Mouse (Mus musculus) myocyte (in vitro differentiated cells): ENCODE results near the gene Scfd1. TPM values are rescaled to one million over a fixed set of nuclear protein-coding genes. Genes with fewer than 3 reads are reported as not detected.

Source experiments
- H3K27me3 ChIP-seq: one replicate; pipeline ENCODE4 v1.6.1; 2011; ENCODE audit not compliant: control insufficient read depth, insufficient read depth, insufficient read length
- H3K36me3 ChIP-seq: one replicate; pipeline ENCODE4 v1.6.1; 2011; ENCODE audit not compliant: control insufficient read depth, insufficient read depth
- H3K4me2 ChIP-seq: one replicate; pipeline ENCODE4 v1.6.1; 2011; ENCODE audit warnings: low read depth, control low read depth
- H3K4me3 ChIP-seq: one replicate; pipeline ENCODE4 v1.5.1; 2011; ENCODE audit warnings: mild to moderate bottlenecking, control low read depth, moderate library complexity
- H3K79me2 ChIP-seq: one replicate; pipeline ENCODE4 v1.6.1; 2011; ENCODE audit not compliant: control insufficient read depth, insufficient read depth
- H3ac ChIP-seq: one replicate; pipeline ENCODE4 v1.6.1; 2011; ENCODE audit not compliant: control insufficient read depth, insufficient read length
- CEBPB ChIP-seq: IDR thresholded peaks from 2 replicates; pipeline ENCODE4 v1.6.1; 2011; ENCODE audit warnings: mild to moderate bottlenecking, moderate library complexity; ENCODE audit not compliant: poor library complexity, insufficient read depth, severe bottlenecking
- E2F4 ChIP-seq: IDR thresholded peaks from one replicate; pipeline ENCODE4 v1.6.1; 2011; ENCODE audit warnings: mild to moderate bottlenecking, control low read depth, moderate library complexity; ENCODE audit not compliant: insufficient read depth
- MAX ChIP-seq: IDR thresholded peaks from one replicate; pipeline ENCODE4 v1.6.1; 2011; ENCODE audit warnings: low read depth, mild to moderate bottlenecking, control low read depth
- MYOD1 ChIP-seq, 3 experiments: IDR thresholded peaks; one replicate each; pipeline ENCODE4 v1.6.1; 2011; ENCODE audit warnings: control low read depth in 2 of 3, low read depth in 2 of 3, mild to moderate bottlenecking in 2 of 3, moderate library complexity in 1 of 3; ENCODE audit not compliant: insufficient read length in 2 of 3, control insufficient read depth in 1 of 3
- MYOG ChIP-seq, 3 experiments: IDR thresholded peaks; one replicate each; pipeline ENCODE4 v1.6.1; 2011; ENCODE audit warnings: control low read depth in 2 of 3, low read depth in 2 of 3, mild to moderate bottlenecking in 2 of 3; ENCODE audit not compliant: insufficient read length in 2 of 3, control insufficient read depth in 1 of 3, insufficient read depth in 1 of 3
- POLR2A ChIP-seq: IDR thresholded peaks from one replicate; pipeline ENCODE4 v1.6.1; 2011; ENCODE audit warnings: low read depth, mild to moderate bottlenecking, control low read depth, moderate library complexity; ENCODE audit not compliant: insufficient read length
- POLR2AphosphoS2 ChIP-seq: IDR thresholded peaks from one replicate; pipeline ENCODE4 v1.6.1; 2011; ENCODE audit warnings: low read depth, control low read depth; ENCODE audit not compliant: insufficient read length
- REST ChIP-seq: IDR thresholded peaks from one replicate; pipeline ENCODE4 v1.6.1; 2011; ENCODE audit warnings: mild to moderate bottlenecking, control low read depth, moderate library complexity; ENCODE audit not compliant: insufficient read depth, insufficient read length
- SRF ChIP-seq: IDR thresholded peaks from one replicate; pipeline ENCODE4 v1.6.1; 2011; ENCODE audit warnings: low read depth; ENCODE audit not compliant: control insufficient read depth, insufficient read length
- TCF12 ChIP-seq: IDR thresholded peaks from one replicate; pipeline ENCODE4 v1.6.1; 2011; ENCODE audit warnings: mild to moderate bottlenecking, control low read depth; ENCODE audit not compliant: poor library complexity, insufficient read depth, severe bottlenecking
- TCF3 ChIP-seq: IDR thresholded peaks from one replicate; pipeline ENCODE4 v1.6.1; 2011; ENCODE audit warnings: low read depth, control low read depth; ENCODE audit not compliant: insufficient read length
- USF1 ChIP-seq: IDR thresholded peaks from one replicate; pipeline ENCODE4 v1.6.1; 2011; ENCODE audit warnings: low read depth, mild to moderate bottlenecking, control low read depth, moderate library complexity
- polyA plus RNA-seq: library from polyadenylated mRNA; unstranded; fragments of >200 nt; fragmentation: generic; extraction: Trizol; gene quantifications from one replicate; pipeline ENCODE4 v1.2.1, GENCODE M21; 2012; ENCODE audit warnings: missing spikeins

The Scfd1 gene
- polyA plus RNA-seq, 1 experiment, result 14.3 TPM

GRCm38 (mm10) chr12:51492040-51492439, 114.7 kb downstream of the Scfd1 start:
- Histone ChIP-seq H3K36me3 (no peaks in the 10 kb centered on the region), H3ac (no peak overlapping the region), H3K4me2 (no peak overlapping the region), H3K27me3 (peaks cover 4% of the 10 kb centered on the region), H3K4me3 (no peak overlapping the region), H3K79me2 (no peaks in the 10 kb centered on the region)
- TF ChIP-seq POLR2AphosphoS2, result no peak
- no peak for TF ChIP-seq REST
- TF ChIP-seq MYOG (IDR thresholded peaks at IDR 0.05; ENCODE audit: control insufficient read depth in 1 of 3, insufficient read depth in 1 of 3, insufficient read length in 2 of 3, low read depth in 2 of 3), result no peak

GRCm38 (mm10) chr12:51493476-51493875, 116.2 kb downstream of the Scfd1 start:
- no peak overlapping the region for H3K4me3 ChIP-seq
- H3K36me3 ChIP-seq, result no peaks in the 10 kb centered on the region
- H3K27me3 ChIP-seq, result peaks cover 8% of the 10 kb centered on the region
- TF ChIP-seq POLR2A (no peak), POLR2AphosphoS2 (no peak), MYOD1 (IDR thresholded peaks at IDR 0.05; ENCODE audit: control insufficient read depth in 1 of 3, insufficient read length in 2 of 3, low read depth in 2 of 3) (no peak), MYOG (IDR thresholded peaks at IDR 0.05; ENCODE audit: control insufficient read depth in 1 of 3, insufficient read depth in 1 of 3, insufficient read length in 2 of 3, low read depth in 2 of 3) (no peak), TCF3 (no peak), TCF12 (no peak), SRF (no peak), CEBPB (no peak), E2F4 (no peak), MAX (no peak)
- H3ac ChIP-seq, result no peak overlapping the region
- no peaks in the 10 kb centered on the region for H3K79me2 ChIP-seq
- H3K4me2 ChIP-seq, result no peak overlapping the region

- H3K79me2 ChIP-seq, result no peaks in the 10 kb centered on the region
- H3ac ChIP-seq, result no peak overlapping the region
- H3K4me3 ChIP-seq, result no peak overlapping the region
- no peaks in the 10 kb centered on the region for H3K36me3 ChIP-seq
- no peak overlapping the region for H3K4me2 ChIP-seq
- H3K27me3 ChIP-seq, result peaks cover 8% of the 10 kb centered on the region
- no peak for TF ChIP-seq POLR2AphosphoS2
- TF ChIP-seq TCF3, result no peak
- TF ChIP-seq REST, result no peak
- no peak for TF ChIP-seq E2F4
- TF ChIP-seq MYOD1 (IDR thresholded peaks at IDR 0.05; ENCODE audit: control insufficient read depth in 1 of 3, insufficient read length in 2 of 3, low read depth in 2 of 3), result no peak
- no peak for TF ChIP-seq POLR2A
- no peak for TF ChIP-seq SRF
- TF ChIP-seq USF1, result no peak
- TF ChIP-seq TCF12, result no peak
- no peak for TF ChIP-seq MYOG (IDR thresholded peaks at IDR 0.05; ENCODE audit: control insufficient read depth in 1 of 3, insufficient read depth in 1 of 3, insufficient read length in 2 of 3, low read depth in 2 of 3)
- no peak for TF ChIP-seq MAX
- TF ChIP-seq CEBPB, result no peak
Observed at GRCm38 (mm10) chr12:51494641-51495040, 117.3 kb downstream of the Scfd1 start.

Other genes with a start within 250 kb of the Scfd1 start
- 1.5 TPM for gene G2e3, start 29.4 kb upstream of the Scfd1 start, polyA plus RNA-seq
- gene Coch, start 215.8 kb downstream of the Scfd1 start, polyA plus RNA-seq, result 0.01 TPM